4 mouse cellular contexts compared by ENCODE assay signal in the genomic region with DNA sequence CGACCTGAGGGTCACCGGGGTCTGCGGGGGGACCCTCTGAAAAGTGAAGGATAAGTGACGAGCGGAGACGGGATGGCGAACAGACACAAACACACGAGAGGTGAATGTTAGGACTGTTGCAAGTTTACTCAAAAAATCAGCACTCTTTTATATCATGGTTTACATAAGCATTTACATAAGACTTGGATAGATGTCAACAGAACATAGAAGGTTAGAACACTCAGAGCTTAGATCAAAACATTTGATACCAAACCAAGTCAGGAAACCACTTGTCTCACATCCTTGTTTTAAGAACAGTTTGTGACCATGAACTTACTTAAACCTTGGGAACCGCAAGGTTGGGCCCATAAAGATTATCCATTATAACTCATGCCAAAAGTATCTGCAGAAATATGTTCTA.
DNase-seq lines count a peak whose midpoint lies in the region; ATAC-seq and TF ChIP-seq lines count a peak whose summit lies in the region.
"Not testable (repeated sequence)": the region's sequence is repeated elsewhere in the genome, so short reads cannot be mapped to it uniquely, and the experiment has no call there.

No protein-coding gene starts in this region.

- TF ChIP-seq EP300 in CH12.LX (IDR thresholded peaks at IDR 0.05; ENCODE audit: low read length), result not testable (repeated sequence)

- H3K9me3 ChIP-seq in CH12.LX (replicated peaks; ENCODE audit: low read length), result not testable (repeated sequence)

- dilution Hi-C loops in CH12.LX (cut with MboI; ENCODE audit: extremely low pct_ligation_motif_present, extremely low pct_unique_long_range_greater_than_20kb, low sequenced_read_pairs), result not testable (repeated sequence)

- H3K79me2 ChIP-seq in CH12.LX (replicated peaks; ENCODE audit: control insufficient read depth, extremely low read depth, insufficient read depth, poor library complexity, severe bottlenecking), result peaks cover 12% of the 10 kb centered on the region

- TF ChIP-seq CTCF in CH12.LX (conservative IDR thresholded peaks at IDR 0.05 in 1 of 2, IDR thresholded peaks at IDR 0.05 in 1 of 2; ENCODE audit: low read depth in 2 of 2, low read length in 2 of 2), result not testable (repeated sequence)

- H3K27ac ChIP-seq in CH12.LX (ENCODE audit: insufficient read depth, low read depth), result peak overlapping the region; percentile 86

- not testable (repeated sequence) for H3K4me2 ChIP-seq in CH12.LX (ENCODE audit: insufficient read depth, low read depth, poor library complexity, severe bottlenecking)

- not testable (repeated sequence) for H3K27me3 ChIP-seq in CH12.LX (replicated peaks)

- not testable (repeated sequence) for TF ChIP-seq POLR2A in CH12.LX (IDR thresholded peaks at IDR 0.05; ENCODE audit: low read depth, low read length)

- in situ Hi-C loops in CH12.LX (cut with MboI; ENCODE audit: low pct_ligation_motif_present, low pct_unique_long_range_greater_than_20kb, low sequenced_read_pairs), result not testable (repeated sequence)

- H3K9ac ChIP-seq in CH12.LX (ENCODE audit: insufficient read depth, low read depth), result peak overlapping the region; percentile 95

- not testable (repeated sequence) for H3K4me1 ChIP-seq in CH12.LX (ENCODE audit: control insufficient read depth in 1 of 2, insufficient read depth in 2 of 2)

- H3K36me3 ChIP-seq in CH12.LX (replicated peaks in 1 of 2; ENCODE audit: control insufficient read depth in 1 of 2, insufficient read depth in 1 of 2, low read length in 1 of 2), result not testable (repeated sequence)

- not testable (repeated sequence) for TF ChIP-seq RAD21 in CH12.LX (IDR thresholded peaks at IDR 0.05; ENCODE audit: low read depth, low read length)

- peak overlapping the region in 2 of 3 experiments; percentile 74 to 79 for H3K4me3 ChIP-seq in CH12.LX (replicated peaks in 1 of 3; ENCODE audit: low read depth in 2 of 3, low read length in 2 of 3, poor library complexity in 1 of 3)

- peak; percentile 40; the same call in 1 of the 2 replicates for ATAC-seq in common myeloid progenitor, adult 5-6 weeks (replicated peaks; ENCODE audit: low read depth, poor library complexity, severe bottlenecking)
- ATAC-seq in hematopoietic stem cell, adult 5-6 weeks (replicated peaks in 1 of 2; ENCODE audit: insufficient read depth in 1 of 2, low FRiP score in 2 of 2, low TSS enrichment in 1 of 2, low read depth in 1 of 2, poor library complexity in 2 of 2, severe bottlenecking in 2 of 2), result peak; percentile 29 to 35; a peak in 2 of 4 replicates
- peak; percentile 19; the same call in 1 of the 2 replicates for ATAC-seq in megakaryocyte, adult 5-6 weeks (ENCODE audit: poor library complexity, severe bottlenecking)

- DNase-seq in CH12.LX (ENCODE audit: extremely low read depth), result not testable (repeated sequence)
